ENCODE assay signal across 8 mouse cellular contexts in genomic region chr2:97478925-97479298, GRCm38 (mm10).
DNase-seq lines count a peak whose midpoint lies in the region; ATAC-seq lines count a peak whose summit lies in the region.
"Had no signal": no experiment of that assay in that cellular context is flagged by ENCODE, and none has a peak within 500 bp of the region (broad histone marks: within the 10 kb centered on the region; RNA-seq: fewer than 3 reads in every experiment).

No protein-coding gene starts in this region.

- peak overlapping the region; percentile 56 for H3K4me2 ChIP-seq in hindbrain, embryonic 16.5 days (ENCODE audit: low read length)
- peak overlapping the region; percentile 47 for H3K4me2 ChIP-seq in neural tube, embryonic 13.5 days
- H3K4me2 ChIP-seq in liver, embryonic 12.5 days = no peak overlapping the region

- H3K36me3 ChIP-seq in hindbrain, embryonic 16.5 days (ENCODE audit: control insufficient read depth, insufficient read depth, low read length) = no peaks in the 10 kb centered on the region
- no peaks in the 10 kb centered on the region for H3K36me3 ChIP-seq in neural tube, embryonic 13.5 days
- H3K36me3 ChIP-seq in liver, embryonic 12.5 days = no peaks in the 10 kb centered on the region

- peaks cover 7% of the 10 kb centered on the region for H3K4me1 ChIP-seq in hindbrain, embryonic 16.5 days (ENCODE audit: control insufficient read depth, insufficient read depth, low read depth, low read length)
- peaks cover 17% of the 10 kb centered on the region for H3K4me1 ChIP-seq in neural tube, embryonic 13.5 days (replicated peaks)
- no peaks in the 10 kb centered on the region for H3K4me1 ChIP-seq in liver, embryonic 12.5 days
- H3K4me1 ChIP-seq: megakaryocyte, embryonic 14.5 days had no signal

- H3K27ac ChIP-seq in hindbrain, embryonic 16.5 days (ENCODE audit: low read depth, low read length) = peak overlapping the region; percentile 58
- H3K27ac ChIP-seq in neural tube, embryonic 13.5 days (replicated peaks) = peak overlapping the region; percentile 76
- H3K27ac ChIP-seq in liver, embryonic 12.5 days = no peak overlapping the region

- DNase-seq in cerebellum, adult 18-20 months = peak; percentile 43 to 57
- peak; percentile 46 to 57 for DNase-seq in cerebellum, postnatal 36 days
- no peak for DNase-seq in kidney, adult 11 months
- DNase-seq in yolk sac, embryonic 10.5 days (ENCODE audit: low spot score) = no peak

- WGBS in hindbrain, embryonic 16.5 days = 30% methylated on average over 4 of the region's 4 CpGs
- WGBS in neural tube, embryonic 13.5 days = 47% methylated on average over 4 of the region's 4 CpGs
- 72% methylated on average over 4 of the region's 4 CpGs for WGBS in liver, embryonic 12.5 days (ENCODE audit: insufficient replicate concordance)

- no peaks in the 10 kb centered on the region for H3K9me3 ChIP-seq in hindbrain, embryonic 16.5 days (ENCODE audit: control insufficient read depth, low read length)
- no peaks in the 10 kb centered on the region for H3K9me3 ChIP-seq in neural tube, embryonic 13.5 days
- no peaks in the 10 kb centered on the region for H3K9me3 ChIP-seq in liver, embryonic 12.5 days (replicated peaks)
- H3K9me3 ChIP-seq: megakaryocyte, embryonic 14.5 days had no signal

- H3K9ac ChIP-seq in hindbrain, embryonic 16.5 days (ENCODE audit: low read depth, low read length) = no peak overlapping the region
- peak overlapping the region; percentile 36; the same call in 1 of the 2 replicates for H3K9ac ChIP-seq in neural tube, embryonic 13.5 days
- H3K9ac ChIP-seq in liver, embryonic 12.5 days = no peak overlapping the region

- H3K27me3 ChIP-seq in hindbrain, embryonic 16.5 days (replicated peaks; ENCODE audit: control insufficient read depth, insufficient read depth, low read length) = no peaks in the 10 kb centered on the region
- no peaks in the 10 kb centered on the region for H3K27me3 ChIP-seq in neural tube, embryonic 13.5 days
- no peaks in the 10 kb centered on the region for H3K27me3 ChIP-seq in liver, embryonic 12.5 days (replicated peaks)
- H3K27me3 ChIP-seq: megakaryocyte, embryonic 14.5 days had no signal

- H3K4me3 ChIP-seq in hindbrain, embryonic 16.5 days (ENCODE audit: low read length) = peak overlapping the region; percentile 18
- H3K4me3 ChIP-seq in neural tube, embryonic 13.5 days = 0 out of 2 replicates have a peak overlapping the region, but pooled peaks have one; percentile 8
- H3K4me3 ChIP-seq in liver, embryonic 12.5 days = no peak overlapping the region
- H3K4me3 ChIP-seq: megakaryocyte, embryonic 14.5 days had no signal

- ATAC-seq in hindbrain, embryonic 16.5 days = peak; percentile 86
- ATAC-seq in neural tube, embryonic 13.5 days (ENCODE audit: low read depth) = peak; percentile 80
- ATAC-seq in liver, embryonic 12.5 days = no peak

Comparison
In these comparisons a context has a peak if more than half of its experiments do, and no peak if none do; other contexts are left out.
1. DNase-seq: peak in cerebellum, adult 18-20 months (2 of 2) and cerebellum, postnatal 36 days (2 of 2); none in kidney, adult 11 months (single experiment) and yolk sac, embryonic 10.5 days (single experiment).